Mouse (Mus musculus) urinary bladder, postnatal 14 days (tissue): ENCODE data around the gene Chrm5.

Experiments used
- DNase-seq: peaks from one replicate; pipeline ENCODE4 v3.0.0; 2021; ENCODE audit warnings: low spot score

The Chrm5 gene

DNA sequence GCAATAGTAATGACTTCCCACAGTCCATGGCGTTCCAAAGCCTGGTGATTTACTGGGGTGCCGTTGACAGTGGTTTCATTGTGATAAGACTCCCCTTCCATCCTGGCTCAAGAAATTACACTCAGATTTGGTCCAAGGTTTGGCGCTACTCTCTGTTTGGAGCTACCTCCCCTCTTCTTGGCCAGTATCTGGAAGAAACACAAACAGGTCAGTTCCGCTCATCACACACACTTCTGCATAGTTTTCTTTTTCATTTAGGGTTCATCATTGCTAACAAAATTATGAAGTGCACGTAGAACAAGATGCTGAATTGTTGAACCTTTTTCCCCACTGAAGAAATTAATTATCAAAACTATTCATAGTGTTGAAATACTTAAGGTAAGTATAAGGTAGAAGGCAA lies at the start of gene Chrm5:
Chrm5 (minus strand) TSS at position 101 of the 400 bp plus-strand sequence.
- no peak for DNase-seq

DNA sequence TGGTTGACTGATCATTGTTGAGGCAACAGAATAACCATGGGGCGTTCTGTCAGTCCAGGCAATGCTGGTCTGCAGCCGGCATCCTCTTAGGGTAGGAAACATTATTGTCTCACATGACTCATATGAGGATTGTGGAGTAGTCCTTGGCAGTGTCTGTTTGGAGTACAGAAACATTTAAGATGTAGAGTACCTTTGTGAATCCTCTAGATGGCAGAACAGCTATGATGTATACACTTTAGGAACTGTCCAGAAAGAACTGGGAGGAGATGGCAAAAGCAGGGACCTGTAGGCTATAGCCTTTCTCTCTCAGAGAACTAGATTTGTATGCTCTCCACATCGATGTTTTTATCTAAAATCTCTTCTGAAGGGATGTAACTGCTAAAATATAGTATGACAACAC lies 46.4 kb upstream of the Chrm5 start:
- no peak for DNase-seq

DNA sequence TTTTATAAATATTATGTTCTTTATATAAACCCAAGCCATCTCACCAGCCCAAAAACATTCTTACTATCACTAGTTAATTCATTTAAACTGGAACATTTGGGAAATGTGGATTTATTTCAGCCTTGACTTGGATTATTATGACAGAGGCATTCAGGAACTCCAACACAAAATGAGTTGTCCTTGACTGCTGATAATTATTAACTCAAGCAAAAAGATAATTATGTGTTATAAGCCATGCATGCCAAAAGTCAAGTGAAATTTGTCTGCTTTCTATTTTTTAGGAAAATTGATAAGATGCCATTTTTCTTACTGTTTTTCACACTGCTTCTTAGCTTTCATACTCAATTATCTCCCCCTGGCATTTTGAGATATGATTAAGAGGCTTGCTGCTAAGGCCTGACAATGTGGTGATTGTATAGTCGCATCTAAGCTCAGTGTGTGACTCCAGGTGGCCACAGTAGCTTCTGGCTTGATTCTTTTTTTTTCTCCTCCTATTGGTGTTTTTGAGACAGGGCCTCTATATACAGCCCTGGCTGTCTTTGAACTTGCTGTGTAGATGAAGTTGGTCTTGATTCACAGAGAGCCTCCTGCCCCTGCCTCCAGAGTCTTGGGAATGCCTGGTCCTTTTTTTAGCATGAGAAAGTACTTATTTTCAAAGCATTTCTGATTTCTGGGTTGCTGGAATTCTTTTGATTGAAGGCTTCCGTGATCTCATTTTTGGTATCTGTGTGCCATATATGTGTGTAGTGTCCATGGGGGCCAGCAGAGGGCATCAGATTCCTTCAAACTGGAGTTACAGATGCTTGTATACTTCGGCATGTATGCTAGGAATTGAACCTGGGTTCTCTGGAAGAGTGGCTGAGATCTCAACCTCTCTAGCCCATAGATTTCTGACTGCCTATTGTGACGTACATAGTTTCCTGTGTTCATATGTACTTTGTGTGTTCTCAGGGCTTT lies 40.2 kb upstream of the Chrm5 start:
- no peak for DNase-seq

DNA sequence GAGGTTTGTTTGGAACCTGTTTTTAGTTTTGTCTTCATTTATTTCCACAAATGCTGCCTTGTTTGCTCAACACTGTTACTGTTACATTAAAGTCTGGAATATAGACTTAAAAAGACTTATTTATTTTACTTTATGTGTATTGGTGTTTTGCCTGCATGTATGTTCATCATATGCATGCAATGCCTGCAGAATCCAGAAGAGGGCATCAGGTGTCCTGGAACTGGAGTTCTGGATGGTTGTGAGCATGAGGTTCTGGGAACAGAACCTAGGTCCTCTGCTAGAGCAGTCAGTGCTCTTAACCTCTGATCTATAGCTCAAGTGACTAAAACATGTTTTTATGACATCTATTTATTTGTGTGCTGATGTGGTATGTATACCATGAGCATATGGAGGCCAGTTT lies 38.0 kb upstream of the Chrm5 start:
- no peak for DNase-seq

DNA sequence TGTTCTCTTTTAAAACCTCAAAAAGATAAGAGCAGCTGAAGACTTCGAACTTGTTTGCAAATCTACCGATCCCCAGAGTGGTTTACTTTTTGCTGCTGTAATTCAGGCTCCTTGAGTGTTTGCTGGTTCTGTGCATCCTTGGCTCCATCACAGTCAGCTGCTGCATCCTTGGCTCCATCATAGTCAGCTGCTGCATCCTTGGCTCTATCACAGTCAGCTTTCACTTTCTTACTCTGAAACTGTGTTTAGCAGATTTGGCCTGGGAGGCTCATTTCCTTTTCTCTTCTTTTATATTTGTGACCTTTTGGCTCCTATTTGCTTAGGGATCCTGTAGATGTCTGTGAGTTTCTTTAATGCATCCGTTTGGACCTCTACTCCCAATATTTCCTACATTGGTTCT lies 36.6 kb upstream of the Chrm5 start:
- DNase-seq: no peak

DNA sequence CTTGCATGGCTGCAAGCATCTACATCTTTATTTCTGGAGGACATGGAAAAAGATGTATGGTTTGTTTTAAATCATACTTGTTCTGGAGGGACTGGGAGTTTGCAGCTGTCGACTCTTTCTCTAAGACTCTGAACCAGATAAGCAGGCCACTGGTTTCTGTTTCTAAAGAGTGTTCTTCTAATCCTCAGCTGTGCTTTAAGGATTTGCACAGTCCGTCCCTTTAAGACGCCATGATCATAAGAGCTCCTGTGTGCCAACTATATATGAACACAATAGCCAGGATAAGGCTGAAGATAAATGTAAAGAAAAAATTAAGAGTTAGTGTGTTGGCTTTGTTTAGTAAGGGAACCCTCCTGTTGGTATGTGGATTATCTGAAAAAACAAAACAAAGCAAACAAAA lies 36.2 kb upstream of the Chrm5 start:
- DNase-seq: no peak

DNA sequence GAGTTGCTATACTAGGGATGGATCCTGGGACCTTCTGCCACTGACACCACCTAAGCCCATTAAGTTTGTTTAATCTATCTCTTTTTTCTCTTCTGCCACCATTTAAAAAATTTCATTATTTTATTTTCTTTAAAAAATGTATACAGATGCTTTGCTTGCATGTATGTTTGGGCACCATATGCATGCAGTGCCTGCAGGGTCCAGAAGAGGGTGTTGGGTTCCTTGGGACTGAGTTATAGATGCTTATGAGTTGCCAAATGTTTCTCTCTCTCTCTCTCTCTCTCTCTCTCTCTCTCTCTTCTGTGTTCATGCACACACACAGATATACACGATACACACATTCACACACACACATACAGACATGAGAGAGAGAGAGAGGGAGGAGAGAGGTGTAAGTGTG lies 32.5 kb upstream of the Chrm5 start:
- no peak for DNase-seq

DNA sequence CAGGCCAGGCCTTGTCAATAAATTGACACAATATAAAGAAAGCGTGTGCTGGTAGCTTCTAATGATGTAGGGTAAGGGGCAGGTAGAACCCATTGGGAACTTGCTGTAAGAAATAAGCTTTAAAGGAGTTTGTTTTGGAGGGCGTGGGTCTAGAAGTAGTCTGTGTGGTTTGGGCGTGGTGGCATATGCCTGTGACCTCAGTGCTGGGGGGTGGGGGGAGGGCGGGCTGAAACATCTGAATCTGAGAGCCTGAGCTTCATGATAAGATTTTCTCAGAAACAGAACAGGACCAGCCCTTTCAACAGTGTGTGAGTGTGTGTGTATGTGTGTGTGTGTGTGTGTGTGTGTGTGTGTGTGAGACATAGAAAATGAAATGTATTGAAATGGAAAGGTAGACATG lies 29.6 kb upstream of the Chrm5 start:
- DNase-seq: no peak

DNA sequence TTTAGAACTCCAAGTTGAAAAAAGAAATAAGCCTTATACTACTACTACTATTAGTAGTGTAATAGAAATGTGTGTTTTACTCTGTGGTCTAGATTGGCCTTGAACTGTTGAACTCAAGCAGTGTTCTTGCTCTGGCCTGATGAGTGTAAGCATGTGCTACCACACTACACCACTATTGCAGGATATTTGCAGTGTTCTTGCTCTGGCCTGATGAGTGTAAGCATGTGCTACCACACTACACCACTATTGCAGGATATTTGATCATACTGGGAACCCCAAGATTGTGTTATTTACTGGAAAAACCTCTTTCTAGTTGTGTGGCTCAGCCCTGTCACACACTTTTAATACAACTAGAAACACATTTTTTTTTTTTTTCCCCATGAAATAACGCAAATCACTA lies 26.9 kb upstream of the Chrm5 start:
- no peak for DNase-seq

DNA sequence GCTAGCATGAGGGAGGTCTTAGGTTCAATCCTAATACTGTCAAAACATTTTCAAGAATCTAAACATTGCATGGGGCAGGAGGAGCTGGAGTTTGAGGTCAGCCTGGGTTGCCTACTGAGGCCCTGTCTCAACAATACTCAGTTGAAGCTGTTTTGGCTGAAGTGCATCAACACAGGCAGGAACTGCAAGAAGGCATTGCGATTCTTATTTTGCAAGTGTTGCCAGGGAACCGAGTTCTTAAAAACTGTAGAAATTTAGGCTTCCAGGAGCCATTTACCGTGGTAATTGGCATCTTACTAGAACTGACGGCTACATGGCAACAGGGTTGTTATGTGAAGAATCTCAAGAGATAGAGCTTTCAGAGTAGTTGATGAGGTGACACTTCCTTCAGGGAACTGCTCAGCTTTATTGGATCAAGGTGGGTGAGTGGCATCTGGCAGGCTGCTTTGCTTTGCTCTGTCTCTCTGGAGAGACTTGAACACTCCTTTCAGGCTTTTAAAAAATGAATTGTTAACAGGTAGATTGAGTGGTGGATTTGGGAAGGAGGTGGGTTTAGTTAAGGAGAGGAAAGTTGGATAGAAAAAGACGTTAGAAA lies 26.4 kb upstream of the Chrm5 start:
- DNase-seq: no peak

DNA sequence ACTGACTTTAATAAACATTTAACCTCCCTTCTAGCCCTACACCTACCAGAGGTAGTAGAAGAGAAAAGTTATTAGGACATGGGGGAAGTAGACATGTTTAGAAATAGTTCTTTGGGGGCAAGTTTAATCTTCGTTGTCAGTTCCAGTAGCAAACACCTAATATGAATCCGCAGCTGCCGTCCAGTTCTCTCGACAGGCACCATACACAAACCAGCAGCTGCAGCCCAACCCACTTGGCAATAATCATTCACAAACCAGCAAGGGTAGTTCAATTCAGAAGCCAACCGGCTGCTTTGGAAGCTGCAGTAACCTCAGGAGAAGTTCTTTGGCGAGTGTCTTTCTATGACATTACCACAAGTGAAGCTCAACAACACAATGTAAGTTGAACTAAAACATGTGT lies 23.4 kb upstream of the Chrm5 start:
- no peak for DNase-seq

DNA sequence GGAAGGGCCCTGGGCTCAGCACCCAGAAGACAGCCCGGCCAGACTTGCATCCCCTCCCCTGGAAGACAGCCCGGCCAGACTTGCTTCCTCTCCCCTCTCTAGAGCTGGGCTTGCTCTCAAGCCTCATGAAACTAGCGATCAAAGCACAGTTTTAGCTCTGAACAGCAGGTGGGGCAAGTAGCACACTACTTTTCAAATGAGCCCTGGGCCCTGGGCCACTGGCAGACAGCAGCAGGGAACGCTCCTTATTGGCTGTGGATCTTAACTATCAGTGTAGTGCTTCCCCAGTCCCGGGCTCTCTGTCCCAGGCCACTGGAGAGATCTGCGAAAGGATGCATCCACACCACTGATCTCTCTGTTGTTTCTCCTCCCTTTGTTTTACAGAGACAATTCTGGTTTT lies 20.6 kb upstream of the Chrm5 start:
- peak; percentile 73 for DNase-seq

DNA sequence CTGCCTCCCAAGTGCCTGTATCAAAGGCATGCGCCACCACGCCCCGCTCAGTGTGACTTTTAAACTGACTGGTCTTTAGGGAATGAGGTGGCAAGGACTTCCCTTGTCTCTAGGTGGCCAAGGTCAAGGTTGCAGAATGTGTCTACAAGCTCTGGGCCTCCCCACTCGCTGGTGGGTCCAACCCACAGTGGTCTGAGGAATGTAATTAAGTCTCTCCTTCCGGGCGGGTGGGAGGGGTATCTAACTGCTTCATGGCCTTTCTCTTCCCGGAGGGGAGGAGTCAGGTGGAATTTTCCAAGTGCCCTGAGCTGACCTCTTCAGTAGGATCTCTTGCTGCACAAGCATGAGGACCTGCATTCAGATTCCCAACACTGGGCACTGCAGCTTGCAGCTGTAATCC lies 17.3 kb upstream of the Chrm5 start:
- DNase-seq: no peak

DNA sequence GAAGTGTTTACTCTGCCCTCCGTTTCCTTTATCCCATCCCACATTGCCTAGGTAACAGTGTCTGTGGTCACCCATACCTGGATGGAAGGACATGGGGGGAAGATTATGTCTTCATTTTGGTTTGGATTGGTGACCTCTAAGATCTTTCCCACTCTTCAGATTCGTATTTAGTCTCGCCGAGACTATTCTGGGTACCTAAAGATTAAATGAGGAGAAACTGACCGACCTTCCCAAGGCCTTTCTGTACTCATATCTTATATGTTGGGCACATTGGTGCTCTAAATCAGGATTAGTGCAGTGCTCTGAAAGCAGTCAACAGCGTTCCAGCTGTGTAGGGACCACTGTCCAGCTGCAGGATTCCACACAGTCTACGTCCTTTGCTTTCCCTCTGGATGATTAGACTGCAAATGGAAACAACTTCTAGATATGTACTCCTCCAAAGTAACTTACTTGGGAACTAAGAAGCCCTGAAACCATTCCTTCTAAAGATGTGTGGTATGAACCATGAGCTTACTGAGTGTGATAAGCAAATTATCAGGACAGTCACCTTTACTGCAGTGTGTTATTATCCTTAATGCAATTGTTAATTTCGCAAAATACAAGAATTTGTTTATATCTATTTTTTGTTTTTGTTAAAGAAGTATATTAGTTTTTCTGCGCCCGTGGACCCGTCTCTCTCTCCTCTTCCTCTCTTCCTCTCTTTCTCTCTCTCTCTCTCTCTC lies 13.1 kb upstream of the Chrm5 start:
- DNase-seq: no peak

DNA sequence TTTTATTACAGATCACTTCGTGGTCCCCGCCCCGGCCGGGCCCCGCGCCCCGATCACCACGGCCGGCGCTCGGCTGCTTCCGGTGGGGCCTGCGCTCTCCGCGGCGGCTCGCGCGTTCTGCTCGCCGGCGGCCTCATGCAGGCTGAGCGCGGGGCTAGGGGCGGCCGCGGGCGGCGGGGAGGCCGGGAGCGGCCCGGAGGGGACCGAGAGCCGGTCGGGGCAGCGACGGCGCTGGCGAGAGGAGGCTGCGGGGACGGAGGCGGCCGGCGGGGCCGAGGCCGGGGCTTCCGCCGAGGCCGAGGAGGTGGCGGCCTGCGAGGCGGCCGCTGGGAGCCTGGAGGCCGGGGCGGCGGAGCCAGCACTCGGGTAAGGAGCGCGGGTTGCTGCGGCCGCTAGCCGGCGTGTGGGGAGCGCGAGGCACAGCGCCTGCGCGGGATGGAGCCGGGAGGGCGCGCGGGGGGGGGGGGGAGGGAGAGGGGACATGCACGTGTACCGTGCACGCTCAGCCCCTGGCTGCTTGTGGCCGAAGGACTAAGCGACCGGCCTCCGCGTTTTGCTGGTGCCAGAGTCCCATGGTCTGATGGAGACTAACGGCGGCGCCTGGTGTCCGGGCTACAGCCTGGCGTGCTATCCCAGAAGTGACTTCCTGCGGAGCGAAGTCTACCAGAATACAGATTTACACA lies 12.4 kb upstream of the Chrm5 start, which contains the start of gene Aven:
Aven (plus strand) TSS at position 109 of the 683 bp plus-strand sequence.
- peak; percentile 84 for DNase-seq

DNA sequence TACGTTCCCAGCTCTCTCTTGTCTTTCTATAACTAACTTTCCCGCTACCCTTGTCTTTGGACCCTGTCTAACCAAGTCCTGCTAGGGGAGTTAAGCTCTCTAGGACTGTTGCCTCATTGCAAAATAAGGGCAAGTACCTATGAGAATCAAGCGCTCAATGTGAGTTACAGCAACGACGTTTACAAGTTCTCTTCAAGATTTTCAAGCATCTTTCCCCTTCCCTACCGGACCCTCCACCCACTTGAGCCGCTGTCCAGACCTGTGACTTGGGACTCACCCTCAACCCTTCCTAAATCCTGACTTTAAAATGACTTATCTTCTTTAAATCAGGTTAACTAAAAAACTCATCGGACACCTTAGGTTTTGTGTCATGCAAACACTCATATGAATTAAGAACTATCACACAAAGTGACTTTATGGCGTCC lies 11.9 kb upstream of the Chrm5 start:
- no peak for DNase-seq

DNA sequence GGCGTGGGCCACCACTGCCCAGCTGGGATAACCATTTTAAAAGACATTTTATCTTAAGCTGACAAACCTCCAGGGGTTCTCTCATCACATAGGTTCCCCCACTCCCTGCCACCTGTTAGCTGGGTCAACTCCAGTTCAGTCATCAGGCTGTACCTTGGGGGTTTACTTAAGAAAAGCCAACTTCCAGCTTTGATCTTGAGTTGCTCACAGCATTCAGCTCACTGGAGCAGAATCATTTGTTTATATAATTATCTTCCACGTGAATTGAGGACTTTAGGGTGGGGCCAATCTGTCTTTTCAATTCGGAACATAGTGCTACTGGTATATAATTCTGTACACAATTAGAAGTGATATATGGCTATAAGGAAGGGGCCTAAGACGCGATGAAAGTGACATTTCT lies 11.1 kb upstream of the Chrm5 start:
- no peak for DNase-seq

DNA sequence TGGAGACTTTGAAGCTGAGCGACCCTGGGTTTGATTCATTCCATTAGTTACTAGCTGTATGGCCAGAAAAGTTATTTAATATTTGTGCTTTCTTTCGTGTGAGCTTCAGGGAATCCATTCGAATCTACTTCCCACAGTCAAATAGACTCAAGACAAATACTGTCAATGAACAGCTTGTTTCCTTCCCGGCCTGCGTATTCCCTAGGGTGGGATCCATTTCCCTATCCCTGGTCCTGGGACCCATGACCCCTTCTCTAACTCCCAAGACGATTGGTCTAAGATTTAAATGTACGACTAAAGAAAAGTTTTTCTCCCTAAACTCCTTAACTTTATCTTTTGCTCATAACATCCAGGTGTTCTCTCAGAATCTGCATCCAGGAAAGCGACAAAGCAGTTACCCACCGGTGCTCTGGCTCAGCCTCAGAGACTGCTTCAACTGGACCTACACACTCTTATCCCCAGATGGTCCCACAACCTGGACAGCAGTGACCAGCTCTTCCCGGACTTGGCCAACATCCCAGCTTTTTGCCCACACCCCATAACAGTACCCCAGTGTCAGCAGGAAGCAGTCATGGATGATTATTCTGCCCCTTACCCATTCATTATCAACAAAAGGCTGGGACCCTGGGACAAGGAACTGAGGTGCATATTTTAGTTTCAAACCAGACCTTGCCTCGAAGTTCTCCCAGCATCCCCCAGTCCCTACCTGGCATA lies 10.1 kb upstream of the Chrm5 start:
- DNase-seq: no peak

DNA sequence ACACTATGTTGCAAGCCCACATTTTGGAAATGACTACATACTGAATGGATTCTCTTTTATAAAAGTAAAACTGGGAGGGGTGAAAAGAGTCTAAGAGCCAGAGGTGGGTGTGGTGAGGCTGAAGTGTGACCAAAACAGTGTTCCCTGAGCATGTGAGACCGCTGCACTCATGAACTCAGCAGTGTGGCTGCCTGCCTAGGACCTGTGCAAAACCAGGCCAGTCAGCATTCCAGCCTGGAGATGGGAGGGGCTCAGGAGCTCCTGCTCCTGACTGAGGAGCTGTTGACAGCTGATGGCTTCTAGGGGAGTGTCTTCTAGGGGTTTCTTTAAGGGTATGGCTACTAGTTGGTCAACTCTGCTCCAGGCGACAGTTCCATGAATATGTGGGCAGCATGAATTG lies 4.3 kb upstream of the Chrm5 start:
- peak; percentile 24 for DNase-seq

DNA sequence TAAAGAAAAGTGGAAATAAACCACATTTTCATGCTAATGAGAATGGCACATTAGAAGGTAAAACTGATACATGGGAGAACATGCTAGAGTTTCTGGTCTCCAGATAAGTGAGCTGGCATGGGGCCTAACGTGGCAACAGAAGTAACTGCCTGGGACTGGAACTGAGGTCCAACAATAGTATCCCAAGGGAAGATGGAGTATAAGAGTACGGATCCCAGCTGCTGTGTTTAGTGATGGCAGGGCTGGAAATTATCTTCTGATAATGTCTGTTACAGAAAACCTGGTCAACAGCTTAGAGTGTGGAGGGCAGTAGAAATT lies 2.7 kb upstream of the Chrm5 start:
- DNase-seq: no peak

DNA sequence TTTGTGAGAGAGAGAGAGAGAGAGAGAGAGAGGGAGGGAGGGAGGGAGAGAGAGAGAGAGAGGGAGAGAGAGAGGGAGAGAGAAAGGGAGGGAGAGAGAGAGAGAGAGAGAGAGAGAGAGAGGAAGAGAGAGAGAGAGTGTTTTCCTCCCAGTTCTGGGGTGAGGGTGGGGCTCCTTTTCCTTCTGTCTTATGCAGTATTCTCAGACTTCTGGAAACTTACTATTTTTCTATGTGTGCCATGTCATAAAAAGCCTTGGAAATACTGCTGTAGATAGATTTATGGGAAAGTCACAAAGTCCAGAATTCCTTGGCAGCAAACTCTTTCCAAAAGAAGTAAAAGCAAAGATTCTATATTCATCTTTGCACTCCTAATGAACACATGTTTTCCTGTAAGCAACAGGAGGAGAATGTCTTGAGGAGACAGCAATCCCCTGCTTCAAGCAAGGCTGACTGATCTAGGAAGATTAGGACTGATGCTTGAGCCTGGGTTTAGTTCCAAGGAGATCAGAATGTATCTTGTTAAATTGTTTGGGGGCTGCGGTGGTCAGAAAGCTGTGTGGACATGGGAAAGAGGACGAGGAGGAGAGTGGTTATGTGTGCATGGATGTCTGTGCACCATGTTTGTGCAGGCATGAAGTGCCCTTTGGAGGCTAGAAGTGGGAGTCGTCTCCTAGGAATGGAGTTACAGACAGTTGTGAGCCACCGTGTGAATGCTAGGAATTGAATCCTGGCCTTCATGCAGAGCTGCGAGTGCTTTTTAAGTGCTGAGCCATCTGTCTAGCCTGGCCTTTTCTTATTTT lies 2.2 kb upstream of the Chrm5 start:
- DNase-seq: no peak
